Mouse (Mus musculus): ENCODE results near the gene Fus. TPM values are rescaled to one million over a fixed set of nuclear protein-coding genes. Genes with fewer than 3 reads are reported as not detected.

The Fus gene
- polyA plus RNA-seq, 1 experiment from 2014 or later, result 283 TPM

GRCm38 (mm10) chr7:127993341-127993977 lies 26.2 kb downstream of the Fus start, which contains the start of gene Pycard:
Gene Pycard, minus strand, starts transcription at chr7:127993867.
- Histone ChIP-seq H3K9ac (ENCODE audit: low read depth, low read length) (peak within 1 kb of the TSS; percentile 10; the same call in 1 of the 2 replicates), H3K4me3 (ENCODE audit: low read depth, low read length) (peak within 1 kb of the TSS; percentile 6; the same call in 1 of the 2 replicates), H3K27me3 (ENCODE audit: control insufficient read depth, insufficient read depth, low read depth, low read length) (no peaks in the 10 kb centered on the region), H3K4me1 (ENCODE audit: control insufficient read depth, insufficient read depth, low read length) (no peaks in the 10 kb centered on the region; the same call in 1 of the 2 replicates), H3K27ac (ENCODE audit: low read length) (no peak within 1 kb of the TSS), H3K4me2 (ENCODE audit: low read length) (peak within 1 kb of the TSS; percentile 44), H3K9me3 (replicated peaks; ENCODE audit: control insufficient read depth, low read length, poor library complexity, severe bottlenecking) (no peaks in the 10 kb centered on the region), H3K36me3 (ENCODE audit: control insufficient read depth, insufficient read depth, low read length) (peaks cover 2% of the 10 kb centered on the region; the same call in 1 of the 2 replicates)
- 17% methylated on average over 18 of the region's 18 CpGs for whole genome bisulfite sequencing
- ATAC-seq, result 0 out of 2 replicates have a peak, but pooled peaks have one; percentile 18

- 73% methylated on average over 1 of the region's 1 CpGs for WGBS
- ATAC-seq, result no peak
- Histone ChIP-seq H3K36me3 (ENCODE audit: control insufficient read depth, insufficient read depth, low read length) (no peaks in the 10 kb centered on the region), H3K4me1 (ENCODE audit: control insufficient read depth, insufficient read depth, low read length) (no peaks in the 10 kb centered on the region), H3K27me3 (ENCODE audit: control insufficient read depth, insufficient read depth, low read depth, low read length) (no peaks in the 10 kb centered on the region), H3K27ac (ENCODE audit: low read length) (no peak overlapping the region), H3K4me3 (ENCODE audit: low read depth, low read length) (no peak overlapping the region), H3K9ac (ENCODE audit: low read depth, low read length) (no peak overlapping the region), H3K4me2 (ENCODE audit: low read length) (no peak overlapping the region), H3K9me3 (replicated peaks; ENCODE audit: control insufficient read depth, low read length, poor library complexity, severe bottlenecking) (no peaks in the 10 kb centered on the region)
Measured at GRCm38 (mm10) chr7:127999436-127999835, 32.2 kb downstream of the Fus start.

- no peak for ATAC-seq
- Histone ChIP-seq H3K4me2 (ENCODE audit: low read length) (no peak overlapping the region), H3K27me3 (ENCODE audit: control insufficient read depth, insufficient read depth, low read depth, low read length) (0 out of 2 replicates have a peak, but pooled peaks cover 3% of the 10 kb centered on the region), H3K36me3 (ENCODE audit: control insufficient read depth, insufficient read depth, low read length) (no peaks in the 10 kb centered on the region), H3K9me3 (replicated peaks; ENCODE audit: control insufficient read depth, low read length, poor library complexity, severe bottlenecking) (no peaks in the 10 kb centered on the region), H3K4me1 (ENCODE audit: control insufficient read depth, insufficient read depth, low read length) (0 out of 2 replicates have a peak, but pooled peaks cover 2% of the 10 kb centered on the region), H3K9ac (ENCODE audit: low read depth, low read length) (no peak overlapping the region), H3K27ac (ENCODE audit: low read length) (no peak overlapping the region), H3K4me3 (ENCODE audit: low read depth, low read length) (no peak overlapping the region)
- WGBS, result 75% methylated on average over 1 of the region's 1 CpGs
Measured at GRCm38 (mm10) chr7:128000068-128000950, 33.1 kb downstream of the Fus start.

- Histone ChIP-seq H3K36me3 (ENCODE audit: control insufficient read depth, insufficient read depth, low read length) (no peaks in the 10 kb centered on the region), H3K9me3 (replicated peaks; ENCODE audit: control insufficient read depth, low read length, poor library complexity, severe bottlenecking) (no peaks in the 10 kb centered on the region), H3K4me2 (ENCODE audit: low read length) (no peak overlapping the region), H3K4me3 (ENCODE audit: low read depth, low read length) (no peak overlapping the region), H3K27me3 (ENCODE audit: control insufficient read depth, insufficient read depth, low read depth, low read length) (0 out of 2 replicates have a peak, but pooled peaks cover 3% of the 10 kb centered on the region), H3K27ac (ENCODE audit: low read length) (no peak overlapping the region), H3K4me1 (ENCODE audit: control insufficient read depth, insufficient read depth, low read length) (0 out of 2 replicates have a peak, but pooled peaks cover 2% of the 10 kb centered on the region), H3K9ac (ENCODE audit: low read depth, low read length) (no peak overlapping the region)
- ATAC-seq, result no peak
- 87% methylated on average over 6 of the region's 6 CpGs for WGBS
Measured at GRCm38 (mm10) chr7:128003098-128003497, 35.8 kb downstream of the Fus start.

GRCm38 (mm10) chr7:128003688-128004087 lies 36.4 kb downstream of the Fus start, which contains the start of gene Trim72:
Gene Trim72, plus strand, starts transcription at chr7:128003949.
- WGBS, result 88% methylated on average over 2 of the region's 2 CpGs
- no peak within 1 kb of the TSS for H3K9ac ChIP-seq (ENCODE audit: low read depth, low read length)

GRCm38 (mm10) chr7:128004150-128004486 lies 36.9 kb downstream of the Fus start:
- Histone ChIP-seq H3K36me3 (ENCODE audit: control insufficient read depth, insufficient read depth, low read length) (no peaks in the 10 kb centered on the region), H3K4me1 (ENCODE audit: control insufficient read depth, insufficient read depth, low read length) (0 out of 2 replicates have a peak, but pooled peaks cover 2% of the 10 kb centered on the region), H3K4me3 (ENCODE audit: low read depth, low read length) (no peak overlapping the region), H3K4me2 (ENCODE audit: low read length) (no peak overlapping the region), H3K9ac (ENCODE audit: low read depth, low read length) (no peak overlapping the region), H3K9me3 (replicated peaks; ENCODE audit: control insufficient read depth, low read length, poor library complexity, severe bottlenecking) (no peaks in the 10 kb centered on the region), H3K27ac (ENCODE audit: low read length) (no peak overlapping the region), H3K27me3 (ENCODE audit: control insufficient read depth, insufficient read depth, low read depth, low read length) (0 out of 2 replicates have a peak, but pooled peaks cover 3% of the 10 kb centered on the region)
- ATAC-seq, result no peak
- WGBS, result 68% methylated on average over 5 of the region's 5 CpGs

More at GRCm38 (mm10) chr7:128003688-128004087, 36.4 kb downstream of the Fus start, which contains the start of gene Trim72:
- Histone ChIP-seq H3K9me3 (replicated peaks; ENCODE audit: control insufficient read depth, low read length, poor library complexity, severe bottlenecking) (no peaks in the 10 kb centered on the region), H3K4me3 (ENCODE audit: low read depth, low read length) (no peak within 1 kb of the TSS), H3K36me3 (ENCODE audit: control insufficient read depth, insufficient read depth, low read length) (no peaks in the 10 kb centered on the region), H3K27me3 (ENCODE audit: control insufficient read depth, insufficient read depth, low read depth, low read length) (0 out of 2 replicates have a peak, but pooled peaks cover 3% of the 10 kb centered on the region), H3K4me2 (ENCODE audit: low read length) (peak within 1 kb of the TSS; percentile 22; the same call in 1 of the 2 replicates), H3K27ac (ENCODE audit: low read length) (no peak within 1 kb of the TSS), H3K4me1 (ENCODE audit: control insufficient read depth, insufficient read depth, low read length) (0 out of 2 replicates have a peak, but pooled peaks cover 2% of the 10 kb centered on the region)
- no peak for ATAC-seq

GRCm38 (mm10) chr7:128004487-128005362 lies 37.5 kb downstream of the Fus start:
- 0 out of 2 replicates have a peak, but pooled peaks cover 3% of the 10 kb centered on the region for H3K27me3 ChIP-seq (ENCODE audit: control insufficient read depth, insufficient read depth, low read depth, low read length)
- H3K4me3 ChIP-seq (ENCODE audit: low read depth, low read length), result no peak overlapping the region
- H3K4me1 ChIP-seq (ENCODE audit: control insufficient read depth, insufficient read depth, low read length), result 0 out of 2 replicates have a peak, but pooled peaks cover 2% of the 10 kb centered on the region
- no peaks in the 10 kb centered on the region for H3K36me3 ChIP-seq (ENCODE audit: control insufficient read depth, insufficient read depth, low read length)
- peak overlapping the region; percentile 22; the same call in 1 of the 2 replicates for H3K4me2 ChIP-seq (ENCODE audit: low read length)
- WGBS, result 19% methylated on average over 35 of the region's 35 CpGs
- no peak overlapping the region for H3K27ac ChIP-seq (ENCODE audit: low read length)
- H3K9me3 ChIP-seq (replicated peaks; ENCODE audit: control insufficient read depth, low read length, poor library complexity, severe bottlenecking), result no peaks in the 10 kb centered on the region
- ATAC-seq, result no peak
- H3K9ac ChIP-seq (ENCODE audit: low read depth, low read length), result no peak overlapping the region

- WGBS, result 83% methylated on average over 7 of the region's 7 CpGs
- Histone ChIP-seq H3K4me3 (ENCODE audit: low read depth, low read length) (no peak overlapping the region), H3K27me3 (ENCODE audit: control insufficient read depth, insufficient read depth, low read depth, low read length) (0 out of 2 replicates have a peak, but pooled peaks cover 3% of the 10 kb centered on the region), H3K9me3 (replicated peaks; ENCODE audit: control insufficient read depth, low read length, poor library complexity, severe bottlenecking) (no peaks in the 10 kb centered on the region), H3K4me1 (ENCODE audit: control insufficient read depth, insufficient read depth, low read length) (0 out of 2 replicates have a peak, but pooled peaks cover 2% of the 10 kb centered on the region), H3K36me3 (ENCODE audit: control insufficient read depth, insufficient read depth, low read length) (no peaks in the 10 kb centered on the region), H3K4me2 (ENCODE audit: low read length) (no peak overlapping the region), H3K9ac (ENCODE audit: low read depth, low read length) (no peak overlapping the region), H3K27ac (ENCODE audit: low read length) (no peak overlapping the region)
- ATAC-seq, result no peak
Measured at GRCm38 (mm10) chr7:128006193-128006592, 38.9 kb downstream of the Fus start.

All from midbrain, embryonic 16.5 days (tissue).